Mouse (Mus musculus): ENCODE measurements around the gene Myo1e.
A peak's percentile ranks its signal among the peaks of the same experiment; 100 is the strongest.

Gene Myo1e

GRCm38 (mm10) chr9:70439959-70440358 lies 232.8 kb downstream of the Myo1e start:
- DNase-seq, result peak; percentile 67

GRCm38 (mm10) chr9:70449072-70449471 lies 241.9 kb downstream of the Myo1e start:
- no peak for DNase-seq
